Mouse (Mus musculus): ENCODE results near the gene Tek. TPM values are rescaled to one million over a fixed set of nuclear protein-coding genes. Genes with fewer than 3 reads are reported as not detected.

The Tek gene
- polyA plus RNA-seq, 1 experiment from 2014 or later = 8.7 TPM

DNA sequence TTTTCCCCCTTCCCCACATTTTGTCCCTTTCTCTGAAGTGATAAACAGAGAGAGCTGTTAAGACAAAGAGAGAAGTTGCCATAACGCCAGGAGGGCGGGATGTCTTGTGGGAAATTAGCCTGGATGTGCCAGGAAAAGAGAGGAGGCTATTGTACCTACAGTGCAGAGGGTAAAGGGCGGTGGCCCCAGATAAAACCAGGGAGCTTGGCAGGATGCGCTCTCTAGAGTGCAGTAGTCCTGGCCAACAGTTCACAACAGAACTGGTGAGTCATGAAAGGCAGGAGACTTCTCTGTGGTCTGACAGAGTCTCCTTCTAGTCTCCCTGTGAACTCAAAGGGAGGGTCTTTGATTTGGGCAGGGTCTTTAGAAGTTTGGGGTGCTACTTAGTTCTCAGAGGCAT lies 13.3 kb upstream of the Tek start:
- H3K4me1 ChIP-seq (ENCODE audit: control insufficient read depth, insufficient read depth, low read length) = no peaks in the 10 kb centered on the region
- WGBS = 75% methylated on average over 4 of the region's 4 CpGs

DNA sequence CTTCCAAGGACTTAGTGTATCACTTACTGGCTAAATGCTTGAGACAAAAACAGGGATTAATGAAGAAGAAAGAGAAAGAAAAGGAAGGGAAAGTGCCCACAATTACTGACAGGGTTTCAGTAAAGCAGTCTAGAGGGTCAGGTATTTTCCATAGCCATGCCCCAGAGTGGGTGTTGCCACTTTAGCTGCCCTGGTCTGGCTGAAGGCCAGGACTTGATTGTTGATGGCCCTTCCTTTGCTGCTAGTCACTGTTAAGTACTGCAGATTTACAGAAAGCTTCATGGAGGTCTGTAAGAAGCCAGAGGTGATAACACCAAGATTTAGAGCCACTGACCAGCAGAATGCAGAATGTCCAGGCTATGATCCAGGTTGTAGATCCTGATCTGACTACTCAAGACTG lies 6.4 kb upstream of the Tek start:
- H3K4me2 ChIP-seq (ENCODE audit: low read depth) = no peak overlapping the region
- H3K27me3 ChIP-seq (ENCODE audit: control insufficient read depth, insufficient read depth, low read length) = no peaks in the 10 kb centered on the region
- no peak overlapping the region for H3K4me3 ChIP-seq (ENCODE audit: low read depth, low read length)
- H3K9me3 ChIP-seq (ENCODE audit: control insufficient read depth, low read length) = no peaks in the 10 kb centered on the region
- DNase-seq (ENCODE audit: low spot score) = no peak
- ATAC-seq (ENCODE audit: insufficient read depth, low FRiP score, low TSS enrichment) = no peak
- no peak overlapping the region for H3K27ac ChIP-seq (ENCODE audit: low read depth, low read length)
- no peak overlapping the region for H3K9ac ChIP-seq (ENCODE audit: low read length)
- H3K4me1 ChIP-seq (ENCODE audit: control insufficient read depth, insufficient read depth, low read length) = no peaks in the 10 kb centered on the region
- H3K36me3 ChIP-seq (ENCODE audit: control insufficient read depth, insufficient read depth, low read length) = no peaks in the 10 kb centered on the region

More for the DNA sequence above, 13.3 kb upstream of the Tek start:
- Histone ChIP-seq H3K4me2 (ENCODE audit: low read depth) (no peak overlapping the region), H3K27ac (ENCODE audit: low read depth, low read length) (no peak overlapping the region), H3K36me3 (ENCODE audit: control insufficient read depth, insufficient read depth, low read length) (no peaks in the 10 kb centered on the region), H3K9me3 (ENCODE audit: control insufficient read depth, low read length) (no peaks in the 10 kb centered on the region), H3K9ac (ENCODE audit: low read length) (no peak overlapping the region), H3K27me3 (ENCODE audit: control insufficient read depth, insufficient read depth, low read length) (no peaks in the 10 kb centered on the region), H3K4me3 (ENCODE audit: low read depth, low read length) (no peak overlapping the region)
- ATAC-seq (ENCODE audit: insufficient read depth, low FRiP score, low TSS enrichment) (no peak), DNase-seq (ENCODE audit: low spot score) (no peak)

DNA sequence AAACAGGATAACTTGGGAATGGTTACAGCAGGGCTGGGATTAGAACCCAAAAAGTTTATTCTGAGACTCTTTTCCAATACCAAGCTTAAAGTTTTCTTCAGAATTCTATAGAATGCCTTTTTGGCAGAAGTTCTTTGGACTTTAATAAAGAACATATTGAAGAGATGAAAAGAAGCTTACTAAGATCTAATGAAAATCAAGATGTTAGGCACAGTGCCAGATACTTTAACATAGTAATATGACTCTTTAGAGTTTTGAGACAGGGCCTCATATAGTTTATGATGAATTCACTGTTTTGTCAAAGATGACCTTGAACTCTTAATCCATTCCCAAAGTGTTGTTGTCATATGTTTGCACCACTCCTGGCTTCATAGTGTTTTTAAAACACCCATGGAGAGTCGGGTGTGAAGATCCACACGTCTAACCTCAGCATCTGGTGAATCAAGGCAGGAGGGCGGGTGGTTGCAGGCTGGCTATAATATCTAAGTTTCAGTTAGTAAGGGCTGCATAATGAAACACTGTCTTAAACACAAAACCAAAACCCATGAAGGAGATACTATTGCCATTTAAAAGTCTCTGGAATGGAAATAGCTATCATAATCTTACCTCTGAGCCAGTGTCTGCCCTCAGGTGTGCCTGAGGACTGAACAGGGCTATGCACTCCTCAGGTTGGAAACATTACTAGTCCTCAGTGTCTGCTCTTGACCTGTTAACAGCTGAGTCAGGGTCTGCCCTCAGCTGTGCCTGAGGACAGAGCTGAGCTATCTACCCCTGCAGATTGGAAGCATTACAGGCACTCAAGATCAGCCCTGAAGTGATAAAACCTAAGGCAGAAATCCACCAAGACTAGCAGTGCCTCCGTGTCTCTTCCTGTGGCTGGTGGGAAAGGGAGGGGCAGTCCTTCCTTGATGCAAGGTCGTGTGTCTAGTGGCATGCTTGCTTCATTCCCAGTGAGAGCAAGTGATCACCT lies 1.5 kb upstream of the Tek start:
- no peak for DNase-seq (ENCODE audit: low spot score)
- Histone ChIP-seq H3K9ac (ENCODE audit: low read length) (no peak overlapping the region), H3K27me3 (ENCODE audit: control insufficient read depth, insufficient read depth, low read length) (no peaks in the 10 kb centered on the region), H3K9me3 (ENCODE audit: control insufficient read depth, low read length) (no peaks in the 10 kb centered on the region), H3K27ac (ENCODE audit: low read depth, low read length) (no peak overlapping the region), H3K36me3 (ENCODE audit: control insufficient read depth, insufficient read depth, low read length) (no peaks in the 10 kb centered on the region), H3K4me2 (ENCODE audit: low read depth) (no peak overlapping the region), H3K4me3 (ENCODE audit: low read depth, low read length) (no peak overlapping the region), H3K4me1 (ENCODE audit: control insufficient read depth, insufficient read depth, low read length) (no peaks in the 10 kb centered on the region)
- ATAC-seq (ENCODE audit: insufficient read depth, low FRiP score, low TSS enrichment) = no peak
- 67% methylated on average over 5 of the region's 5 CpGs for WGBS

DNA sequence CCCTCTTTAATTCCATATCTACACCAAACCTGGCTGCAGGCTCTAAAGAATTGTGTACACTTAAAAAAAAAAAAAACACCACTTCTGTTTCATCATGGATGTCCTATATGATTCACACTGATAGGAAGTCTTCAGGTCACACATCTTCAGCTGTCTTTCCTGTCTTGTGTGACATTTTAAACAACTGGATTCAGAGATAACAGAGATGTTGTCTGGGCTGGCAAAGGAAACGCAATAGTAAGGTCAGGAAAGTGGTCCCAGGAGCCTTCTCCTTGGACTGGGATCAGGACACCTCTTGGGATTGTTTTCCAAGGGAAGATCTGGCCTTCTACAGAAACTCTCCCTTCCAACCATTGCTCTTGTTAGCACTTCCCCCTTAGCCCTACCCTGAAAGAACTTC lies 2.7 kb downstream of the Tek start:
- no peak overlapping the region for H3K4me3 ChIP-seq (ENCODE audit: low read depth, low read length)

DNA sequence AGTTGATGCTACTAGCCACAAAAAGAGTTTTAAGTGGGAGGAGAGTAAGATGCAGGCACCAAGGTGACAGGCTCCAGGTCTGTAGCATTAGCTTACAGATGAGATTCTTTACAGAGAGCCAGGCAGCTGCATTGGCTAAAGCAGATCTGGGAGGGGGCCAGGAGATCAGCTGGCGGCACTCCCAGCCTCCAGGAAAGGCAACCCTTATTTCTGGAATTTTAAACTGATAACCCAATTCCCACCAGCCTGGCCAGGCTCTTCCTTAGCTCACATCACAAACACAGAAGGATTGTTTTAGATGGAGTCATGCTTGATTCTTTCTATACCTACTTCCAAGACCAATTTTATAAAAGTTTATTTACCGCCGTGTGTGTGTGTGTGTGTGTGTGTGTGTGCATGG lies 6.7 kb downstream of the Tek start:
- H3K9me3 ChIP-seq (ENCODE audit: control insufficient read depth, low read length) = no peaks in the 10 kb centered on the region
- H3K4me3 ChIP-seq (ENCODE audit: low read depth, low read length) = no peak overlapping the region
- H3K27ac ChIP-seq (ENCODE audit: low read depth, low read length) = no peak overlapping the region
- no peaks in the 10 kb centered on the region for H3K4me1 ChIP-seq (ENCODE audit: control insufficient read depth, insufficient read depth, low read length)
- no peak overlapping the region for H3K9ac ChIP-seq (ENCODE audit: low read length)
- no peak overlapping the region for H3K4me2 ChIP-seq (ENCODE audit: low read depth)
- H3K36me3 ChIP-seq (ENCODE audit: control insufficient read depth, insufficient read depth, low read length) = no peaks in the 10 kb centered on the region
- H3K27me3 ChIP-seq (ENCODE audit: control insufficient read depth, insufficient read depth, low read length) = no peaks in the 10 kb centered on the region
- 93% methylated on average over 3 of the region's 3 CpGs for WGBS
- ATAC-seq (ENCODE audit: insufficient read depth, low FRiP score, low TSS enrichment) (no peak), DNase-seq (ENCODE audit: low spot score) (no peak)

More for the DNA sequence above, 2.7 kb downstream of the Tek start:
- Histone ChIP-seq H3K4me2 (ENCODE audit: low read depth) (no peak overlapping the region), H3K36me3 (ENCODE audit: control insufficient read depth, insufficient read depth, low read length) (no peaks in the 10 kb centered on the region), H3K4me1 (ENCODE audit: control insufficient read depth, insufficient read depth, low read length) (no peaks in the 10 kb centered on the region), H3K9me3 (ENCODE audit: control insufficient read depth, low read length) (no peaks in the 10 kb centered on the region), H3K27me3 (ENCODE audit: control insufficient read depth, insufficient read depth, low read length) (no peaks in the 10 kb centered on the region), H3K27ac (ENCODE audit: low read depth, low read length) (no peak overlapping the region), H3K9ac (ENCODE audit: low read length) (no peak overlapping the region)
- no peak for DNase-seq (ENCODE audit: low spot score)
- no peak for ATAC-seq (ENCODE audit: insufficient read depth, low FRiP score, low TSS enrichment)
- WGBS = 79% methylated on average over 1 of the region's 1 CpGs

DNA sequence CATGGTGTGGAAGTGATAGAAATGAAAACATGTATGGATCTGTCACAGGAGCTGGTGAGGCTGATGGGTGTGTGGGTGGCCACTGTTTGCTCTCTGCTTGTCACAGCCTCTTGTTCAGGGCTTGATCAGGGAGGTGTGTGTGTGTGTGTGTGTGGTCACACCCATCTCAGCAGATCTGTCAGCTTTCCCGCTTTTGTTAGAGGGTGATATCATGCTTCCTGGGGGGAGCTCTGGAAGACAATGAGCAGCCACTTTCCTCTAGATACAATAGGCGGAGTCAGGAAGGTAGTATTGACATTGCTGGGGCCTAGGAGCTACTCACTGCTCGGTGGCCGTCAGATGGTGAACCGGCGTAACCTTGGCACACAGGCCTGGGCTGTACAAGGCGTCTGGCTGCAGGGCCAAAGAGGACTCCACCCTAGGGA lies 7.3 kb downstream of the Tek start:
- no peak overlapping the region for H3K9ac ChIP-seq (ENCODE audit: low read length)
- no peak overlapping the region for H3K4me2 ChIP-seq (ENCODE audit: low read depth)
- H3K36me3 ChIP-seq (ENCODE audit: control insufficient read depth, insufficient read depth, low read length) = no peaks in the 10 kb centered on the region
- no peak overlapping the region for H3K27ac ChIP-seq (ENCODE audit: low read depth, low read length)
- H3K4me3 ChIP-seq (ENCODE audit: low read depth, low read length) = no peak overlapping the region
- H3K27me3 ChIP-seq (ENCODE audit: control insufficient read depth, insufficient read depth, low read length) = no peaks in the 10 kb centered on the region
- 64% methylated on average over 7 of the region's 7 CpGs for WGBS
- no peaks in the 10 kb centered on the region for H3K9me3 ChIP-seq (ENCODE audit: control insufficient read depth, low read length)
- H3K4me1 ChIP-seq (ENCODE audit: control insufficient read depth, insufficient read depth, low read length) = no peaks in the 10 kb centered on the region
- ATAC-seq (ENCODE audit: insufficient read depth, low FRiP score, low TSS enrichment) = no peak
- DNase-seq (ENCODE audit: low spot score) = no peak

DNA sequence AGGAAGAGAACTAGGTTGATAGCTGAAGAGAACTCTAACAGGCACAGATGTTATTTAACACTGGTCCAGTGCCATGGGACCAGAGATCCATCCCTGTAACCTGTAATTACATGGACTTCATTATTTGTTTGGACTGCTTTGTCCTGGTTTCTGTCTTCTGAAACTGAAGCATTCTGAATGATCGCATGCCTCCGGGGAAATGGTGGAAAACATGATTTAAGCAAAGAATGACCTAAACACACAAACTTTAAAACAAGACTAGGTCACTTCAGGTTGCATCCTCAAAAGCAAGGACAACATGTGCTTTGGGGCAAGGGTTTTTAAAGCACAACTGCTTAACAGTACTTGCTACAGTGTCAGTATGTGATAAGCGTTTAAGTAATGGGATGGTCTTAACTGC lies 8.2 kb downstream of the Tek start:
- H3K36me3 ChIP-seq (ENCODE audit: control insufficient read depth, insufficient read depth, low read length) = no peaks in the 10 kb centered on the region
- no peak for DNase-seq (ENCODE audit: low spot score)
- H3K4me2 ChIP-seq (ENCODE audit: low read depth) = no peak overlapping the region
- no peak overlapping the region for H3K27ac ChIP-seq (ENCODE audit: low read depth, low read length)
- WGBS = 87% methylated on average over 3 of the region's 3 CpGs
- H3K27me3 ChIP-seq (ENCODE audit: control insufficient read depth, insufficient read depth, low read length) = no peaks in the 10 kb centered on the region
- H3K9me3 ChIP-seq (ENCODE audit: control insufficient read depth, low read length) = no peaks in the 10 kb centered on the region
- ATAC-seq (ENCODE audit: insufficient read depth, low FRiP score, low TSS enrichment) = no peak
- H3K9ac ChIP-seq (ENCODE audit: low read length) = no peak overlapping the region
- H3K4me3 ChIP-seq (ENCODE audit: low read depth, low read length) = no peak overlapping the region
- H3K4me1 ChIP-seq (ENCODE audit: control insufficient read depth, insufficient read depth, low read length) = no peaks in the 10 kb centered on the region

DNA sequence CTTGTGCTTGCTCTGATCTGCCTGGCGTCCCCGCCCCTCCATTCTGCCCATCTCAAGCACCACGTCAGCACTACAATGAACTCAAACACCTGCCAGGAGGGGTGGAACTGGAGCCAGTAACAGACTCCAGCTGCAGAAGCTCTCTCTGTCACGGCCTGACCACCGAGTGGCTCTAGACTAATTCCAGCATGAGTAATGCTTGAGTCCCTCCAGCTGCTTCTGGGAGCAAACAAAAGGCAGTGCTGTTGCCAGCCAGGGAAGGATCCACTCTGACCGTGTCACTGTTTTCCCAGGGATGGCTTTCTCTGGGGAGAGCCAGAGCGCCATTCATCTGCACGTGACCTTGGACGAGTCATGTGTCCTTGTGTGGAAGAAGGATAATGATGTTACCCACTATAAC lies 13.4 kb downstream of the Tek start:
- ATAC-seq (ENCODE audit: insufficient read depth, low FRiP score, low TSS enrichment) (peak; percentile 71), DNase-seq (ENCODE audit: low spot score) (peak; percentile 35)
- H3K4me2 ChIP-seq (ENCODE audit: low read depth) = no peak overlapping the region
- no peaks in the 10 kb centered on the region for H3K27me3 ChIP-seq (ENCODE audit: control insufficient read depth, insufficient read depth, low read length)
- no peaks in the 10 kb centered on the region for H3K4me1 ChIP-seq (ENCODE audit: control insufficient read depth, insufficient read depth, low read length)
- no peak overlapping the region for H3K27ac ChIP-seq (ENCODE audit: low read depth, low read length)
- H3K9ac ChIP-seq (ENCODE audit: low read length) = no peak overlapping the region
- no peak overlapping the region for H3K4me3 ChIP-seq (ENCODE audit: low read depth, low read length)
- WGBS = 40% methylated on average over 9 of the region's 9 CpGs
- H3K36me3 ChIP-seq (ENCODE audit: control insufficient read depth, insufficient read depth, low read length) = no peaks in the 10 kb centered on the region
- H3K9me3 ChIP-seq (ENCODE audit: control insufficient read depth, low read length) = no peaks in the 10 kb centered on the region

DNA sequence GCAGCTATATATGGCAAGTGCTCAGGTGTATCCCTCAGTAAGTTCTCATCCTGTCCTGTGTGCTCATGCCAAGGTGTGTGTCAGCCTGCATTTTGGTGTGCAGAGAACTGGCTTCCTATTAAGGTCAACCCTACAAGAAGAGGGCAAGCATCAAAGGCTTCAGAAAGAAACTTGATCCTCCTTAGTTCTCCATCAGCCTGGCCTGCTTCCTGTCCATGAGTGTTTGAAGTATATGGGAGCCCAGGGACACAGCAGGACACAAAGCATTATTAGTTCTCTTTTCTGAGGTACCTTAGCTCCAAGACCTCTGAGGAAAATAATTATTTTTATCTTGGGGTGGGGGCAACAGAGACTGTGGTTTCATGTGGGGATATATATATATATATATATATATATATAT lies 26.1 kb downstream of the Tek start:
- Histone ChIP-seq H3K9me3 (ENCODE audit: control insufficient read depth, low read length) (no peaks in the 10 kb centered on the region), H3K4me1 (ENCODE audit: control insufficient read depth, insufficient read depth, low read length) (no peaks in the 10 kb centered on the region), H3K27ac (ENCODE audit: low read depth, low read length) (no peak overlapping the region), H3K4me3 (ENCODE audit: low read depth, low read length) (no peak overlapping the region), H3K9ac (ENCODE audit: low read length) (no peak overlapping the region), H3K27me3 (ENCODE audit: control insufficient read depth, insufficient read depth, low read length) (no peaks in the 10 kb centered on the region), H3K4me2 (ENCODE audit: low read depth) (no peak overlapping the region), H3K36me3 (ENCODE audit: control insufficient read depth, insufficient read depth, low read length) (no peaks in the 10 kb centered on the region)
- no peak for ATAC-seq (ENCODE audit: insufficient read depth, low FRiP score, low TSS enrichment)
- DNase-seq (ENCODE audit: low spot score) = no peak
